Mouse (Mus musculus): ENCODE measurements around the gene Arhgap31. TPM values are rescaled to one million over a fixed set of nuclear protein-coding genes. Genes with fewer than 3 reads are reported as not detected.

Arhgap31 gene
- polyA plus RNA-seq, 1 experiment, result not detected

DNA sequence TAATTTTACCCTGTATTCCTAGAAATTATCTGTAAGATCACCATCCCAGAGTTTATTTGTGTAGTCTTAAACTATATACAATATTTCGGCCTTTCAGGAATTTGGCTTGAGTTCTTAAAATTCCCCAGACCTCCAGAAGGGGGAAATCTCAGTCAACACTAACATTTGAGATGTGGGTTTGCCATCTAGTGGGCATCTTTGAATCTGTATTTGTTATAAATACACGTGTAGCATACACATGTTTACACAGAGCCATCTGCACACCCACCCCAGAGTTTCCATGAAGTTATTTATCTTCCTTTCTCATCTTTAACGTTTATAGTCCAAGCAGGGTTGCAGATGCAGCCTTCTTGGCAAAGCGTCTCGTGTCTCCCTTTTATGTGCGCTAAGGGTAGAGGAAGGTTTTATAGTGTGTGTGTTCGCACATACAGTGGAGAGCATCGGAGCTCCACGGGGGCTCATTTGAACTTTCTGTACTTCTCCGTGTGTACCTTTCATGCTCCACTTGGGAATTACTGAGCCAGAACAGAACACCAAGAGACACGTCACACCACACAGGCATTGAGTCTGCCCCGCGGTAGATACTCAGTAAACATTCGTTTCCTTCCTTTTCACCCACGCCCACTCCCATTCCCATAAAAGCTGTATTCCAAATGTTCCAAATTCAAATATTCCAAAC, 16.7 kb upstream of the Arhgap31 start:
- Histone ChIP-seq H3K27ac (ENCODE audit: insufficient read depth, low read depth, low read length) (no peak overlapping the region), H3K4me3 (ENCODE audit: insufficient read depth, low read depth, low read length) (no peak overlapping the region; the same call in 1 of the 2 replicates), H3K4me1 (ENCODE audit: control insufficient read depth, insufficient read depth, low read length) (peaks cover 6% of the 10 kb centered on the region)
- TF ChIP-seq POLR2A (IDR thresholded peaks at IDR 0.05; ENCODE audit: insufficient read depth, low read depth, low read length), result no peak
- no peak for TF ChIP-seq CTCF (IDR thresholded peaks at IDR 0.05; ENCODE audit: insufficient read depth, low read depth, low read length)
- WGBS, result 33% methylated on average over 15 of the region's 15 CpGs

DNA sequence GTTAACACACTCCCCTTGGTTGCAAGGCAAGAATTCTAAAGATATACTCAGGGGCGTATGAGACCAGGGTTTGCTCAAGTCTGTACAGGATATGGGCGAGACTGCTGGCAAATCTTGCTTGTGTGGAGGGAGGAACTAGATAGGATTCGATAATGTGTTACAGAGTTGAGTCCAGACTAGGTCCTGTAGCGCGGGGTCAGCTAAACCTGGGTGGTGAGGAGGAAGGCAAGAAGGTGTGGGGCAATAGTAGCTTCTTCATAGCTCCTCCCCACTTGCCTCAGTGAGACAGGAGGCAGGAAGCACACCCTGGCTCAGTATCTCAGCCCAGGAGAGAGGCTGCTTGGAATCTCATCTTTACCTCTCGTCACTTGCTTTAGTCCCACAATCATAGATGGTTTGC, 16.1 kb upstream of the Arhgap31 start:
- H3K27ac ChIP-seq (ENCODE audit: insufficient read depth, low read depth, low read length), result no peak overlapping the region
- TF ChIP-seq CTCF (IDR thresholded peaks at IDR 0.05; ENCODE audit: insufficient read depth, low read depth, low read length) (no peak), POLR2A (IDR thresholded peaks at IDR 0.05; ENCODE audit: insufficient read depth, low read depth, low read length) (no peak)
- WGBS, result 84% methylated on average over 6 of the region's 6 CpGs
- no peak overlapping the region for H3K4me3 ChIP-seq (ENCODE audit: insufficient read depth, low read depth, low read length)
- peaks cover 6% of the 10 kb centered on the region for H3K4me1 ChIP-seq (ENCODE audit: control insufficient read depth, insufficient read depth, low read length)

DNA sequence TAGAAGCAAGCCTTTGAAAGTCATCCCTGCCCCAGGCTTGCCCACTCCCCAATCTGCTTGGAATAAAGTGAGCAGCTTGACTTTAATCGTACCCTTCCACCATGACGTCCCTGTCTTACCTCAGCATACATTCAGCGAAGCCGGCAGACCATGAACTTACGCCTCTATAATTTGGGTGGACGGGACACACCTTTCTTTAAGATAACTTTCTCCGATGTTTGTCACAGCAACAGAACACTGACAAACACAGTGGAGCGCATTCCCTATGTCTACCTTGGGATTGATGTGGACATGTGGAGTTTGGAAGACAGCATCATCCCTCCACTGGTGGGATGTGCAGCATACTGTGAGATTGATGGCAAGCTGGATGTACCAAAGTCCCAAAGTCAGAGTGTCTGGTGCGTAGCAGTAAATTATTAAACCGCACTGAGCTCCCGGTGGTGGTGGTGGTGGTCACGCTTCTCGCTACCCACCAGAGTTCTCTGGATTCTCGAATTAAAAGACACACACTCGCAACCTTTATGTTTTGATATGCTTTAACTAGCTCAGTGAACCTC, 15.6 kb upstream of the Arhgap31 start:
- Histone ChIP-seq H3K27ac (ENCODE audit: insufficient read depth, low read depth, low read length) (no peak overlapping the region), H3K4me1 (ENCODE audit: control insufficient read depth, insufficient read depth, low read length) (peaks cover 6% of the 10 kb centered on the region), H3K4me3 (ENCODE audit: insufficient read depth, low read depth, low read length) (no peak overlapping the region)
- WGBS, result 96% methylated on average over 15 of the region's 15 CpGs
- no peak for TF ChIP-seq CTCF (IDR thresholded peaks at IDR 0.05; ENCODE audit: insufficient read depth, low read depth, low read length)
- TF ChIP-seq POLR2A (IDR thresholded peaks at IDR 0.05; ENCODE audit: insufficient read depth, low read depth, low read length), result no peak

DNA sequence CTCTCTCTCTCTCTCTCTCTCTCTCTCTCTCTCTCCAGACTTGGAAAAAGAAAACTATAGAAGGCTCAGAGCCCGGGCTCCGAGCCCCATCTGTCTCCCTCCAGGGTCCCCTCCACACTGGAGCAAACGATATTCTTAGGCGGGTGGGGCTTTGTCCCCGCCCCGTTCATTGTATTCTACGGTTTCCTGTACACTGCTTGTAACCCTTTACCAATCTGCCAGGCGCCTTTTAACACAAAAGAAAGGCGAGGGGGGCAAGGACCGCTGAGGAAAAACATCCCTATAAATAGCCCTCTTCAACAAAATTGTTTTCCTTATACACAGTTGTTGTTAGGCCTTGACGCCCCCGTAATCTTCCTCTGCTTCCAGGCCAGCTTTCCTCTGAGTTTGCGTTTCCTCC, 11.9 kb upstream of the Arhgap31 start:
- Histone ChIP-seq H3K4me3 (ENCODE audit: insufficient read depth, low read depth, low read length) (no peak overlapping the region), H3K4me1 (ENCODE audit: control insufficient read depth, insufficient read depth, low read length) (peaks cover 6% of the 10 kb centered on the region), H3K27ac (ENCODE audit: insufficient read depth, low read depth, low read length) (no peak overlapping the region)
- TF ChIP-seq POLR2A (IDR thresholded peaks at IDR 0.05; ENCODE audit: insufficient read depth, low read depth, low read length) (no peak), CTCF (IDR thresholded peaks at IDR 0.05; ENCODE audit: insufficient read depth, low read depth, low read length) (no peak)
- 14% methylated on average over 13 of the region's 13 CpGs for WGBS

DNA sequence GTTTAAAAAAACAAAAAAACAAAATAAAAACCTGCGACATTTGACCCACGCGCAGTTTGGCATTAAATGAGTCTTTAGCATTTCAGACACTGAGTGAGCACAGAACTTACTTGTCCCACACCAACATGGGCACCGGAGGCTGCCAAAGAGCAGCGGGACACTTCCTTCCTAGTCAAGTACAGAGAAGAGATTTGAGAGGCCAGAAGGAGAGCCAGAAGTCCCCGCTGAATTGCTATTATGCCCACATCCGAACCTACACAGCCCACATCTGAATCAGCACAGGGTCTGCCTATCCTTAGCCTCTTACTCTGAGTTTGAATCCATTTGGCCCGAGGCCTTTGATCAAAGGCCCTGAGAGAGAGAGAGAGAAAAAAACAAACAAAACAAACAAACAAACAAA, 11.2 kb upstream of the Arhgap31 start:
- no peak for TF ChIP-seq POLR2A (IDR thresholded peaks at IDR 0.05; ENCODE audit: insufficient read depth, low read depth, low read length)
- no peak for TF ChIP-seq CTCF (IDR thresholded peaks at IDR 0.05; ENCODE audit: insufficient read depth, low read depth, low read length)
- Histone ChIP-seq H3K4me1 (ENCODE audit: control insufficient read depth, insufficient read depth, low read length) (peaks cover 6% of the 10 kb centered on the region), H3K4me3 (ENCODE audit: insufficient read depth, low read depth, low read length) (no peak overlapping the region), H3K27ac (ENCODE audit: insufficient read depth, low read depth, low read length) (no peak overlapping the region)
- 56% methylated on average over 8 of the region's 8 CpGs for WGBS

DNA sequence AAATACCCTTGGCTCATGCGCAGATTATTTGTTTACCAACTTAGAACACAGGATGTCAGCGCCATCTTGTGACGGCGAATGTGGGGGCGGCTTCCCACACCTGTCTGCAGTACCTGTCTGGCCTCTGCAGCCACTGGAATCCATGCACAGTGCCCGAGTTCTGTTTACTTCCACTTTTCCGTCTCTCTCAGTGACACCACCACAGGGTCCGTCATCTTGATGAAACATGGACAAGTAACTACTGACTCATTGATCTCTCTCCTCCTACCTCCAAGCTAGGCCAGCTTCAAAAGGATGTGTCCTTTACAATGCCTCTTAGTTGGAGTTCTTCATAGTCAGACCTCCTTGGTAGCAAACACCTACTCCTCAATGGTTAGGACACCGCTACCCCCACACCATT, 8.3 kb upstream of the Arhgap31 start:
- 95% methylated on average over 9 of the region's 9 CpGs for WGBS
- Histone ChIP-seq H3K4me3 (ENCODE audit: insufficient read depth, low read depth, low read length) (no peak overlapping the region), H3K27ac (ENCODE audit: insufficient read depth, low read depth, low read length) (no peak overlapping the region), H3K4me1 (ENCODE audit: control insufficient read depth, insufficient read depth, low read length) (peaks cover 6% of the 10 kb centered on the region)
- TF ChIP-seq POLR2A (IDR thresholded peaks at IDR 0.05; ENCODE audit: insufficient read depth, low read depth, low read length) (no peak), CTCF (IDR thresholded peaks at IDR 0.05; ENCODE audit: insufficient read depth, low read depth, low read length) (no peak)

DNA sequence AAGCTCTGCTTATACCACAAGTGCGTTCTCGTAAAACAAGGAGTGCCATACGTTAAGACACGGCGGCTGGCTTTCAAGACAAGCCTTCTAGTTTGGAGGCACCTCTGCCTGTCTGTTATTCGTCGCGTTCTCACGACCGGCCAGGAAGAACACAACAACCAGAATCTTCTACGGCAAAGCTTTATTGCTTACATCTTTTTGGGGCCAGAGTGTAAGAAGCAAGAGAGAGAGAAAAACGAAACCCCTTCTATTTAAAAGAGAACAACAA, 1.1 kb upstream of the Arhgap31 start:
- H3K27ac ChIP-seq (ENCODE audit: insufficient read depth, low read depth, low read length), result peak overlapping the region; percentile 90
- H3K4me3 ChIP-seq (ENCODE audit: insufficient read depth, low read depth, low read length), result 0 out of 2 replicates have a peak overlapping the region, but pooled peaks have one; percentile 30
- H3K4me1 ChIP-seq (ENCODE audit: control insufficient read depth, insufficient read depth, low read length), result peaks cover 13% of the 10 kb centered on the region
- 29% methylated on average over 11 of the region's 12 CpGs for WGBS

DNA sequence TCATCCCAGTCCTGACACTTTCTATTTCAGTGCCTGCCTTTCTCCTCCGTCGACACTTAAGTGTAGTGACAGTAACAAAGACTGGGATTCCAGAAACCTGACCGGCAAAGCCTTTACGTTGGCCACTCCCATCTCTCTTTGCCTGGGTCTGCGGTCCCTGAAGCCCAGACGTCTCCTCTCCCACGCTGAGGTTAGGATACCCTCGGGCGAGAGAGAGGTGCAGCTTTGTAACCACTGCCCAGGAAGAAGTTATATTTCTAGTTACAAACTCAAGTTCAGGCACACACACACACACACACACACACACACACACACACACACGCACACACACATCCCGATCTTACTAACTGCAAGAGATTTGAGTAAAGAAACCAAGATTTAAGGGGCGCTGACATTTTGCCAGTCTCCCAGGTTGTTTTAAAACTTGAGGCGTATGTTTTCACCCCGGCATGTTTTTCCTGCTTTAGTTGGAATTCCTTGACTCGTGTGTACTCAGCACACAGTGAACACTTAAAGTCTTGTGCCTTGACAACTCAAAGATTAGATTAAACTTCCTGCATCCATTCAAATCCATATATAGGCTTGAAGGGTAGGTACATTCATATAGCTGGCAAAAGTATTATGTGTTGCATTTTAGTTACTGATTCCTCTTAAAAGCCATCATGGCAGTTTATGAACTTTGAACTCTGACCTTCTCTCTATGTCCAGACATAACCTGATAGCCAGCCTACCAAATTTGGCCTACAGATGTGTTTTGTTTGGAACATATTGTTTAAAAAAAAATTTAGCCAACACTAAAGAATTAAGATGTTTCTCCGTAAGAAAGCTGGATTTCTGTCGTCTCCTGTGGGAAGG, 557 bp upstream of the Arhgap31 start:
- no peak for TF ChIP-seq POLR2A (IDR thresholded peaks at IDR 0.05; ENCODE audit: insufficient read depth, low read depth, low read length)
- TF ChIP-seq CTCF (IDR thresholded peaks at IDR 0.05; ENCODE audit: insufficient read depth, low read depth, low read length), result no peak

DNA sequence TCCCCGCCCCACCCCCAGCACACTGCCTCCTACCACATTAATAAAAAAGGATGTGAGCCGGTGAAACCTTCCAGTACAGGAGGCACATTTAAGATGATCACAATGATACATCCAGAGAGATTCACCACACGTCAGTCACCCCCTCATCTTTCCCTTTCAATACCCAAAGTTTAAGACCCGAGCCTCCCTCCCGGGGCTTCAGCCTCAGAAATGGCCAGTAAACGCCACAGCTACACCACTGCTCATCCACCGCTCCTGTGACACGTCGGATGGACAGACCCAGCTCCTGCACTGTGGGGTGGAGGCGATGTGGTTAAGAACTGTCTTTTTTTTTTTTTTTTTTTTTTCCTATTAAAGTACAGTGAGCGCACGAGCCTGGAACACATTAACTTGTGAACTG, 969 bp downstream of the Arhgap31 start:
- Histone ChIP-seq H3K27ac (ENCODE audit: insufficient read depth, low read depth, low read length) (peak overlapping the region; percentile 70; the same call in 1 of the 2 replicates), H3K4me3 (ENCODE audit: insufficient read depth, low read depth, low read length) (peak overlapping the region; percentile 88), H3K4me1 (ENCODE audit: control insufficient read depth, insufficient read depth, low read length) (peaks cover 16% of the 10 kb centered on the region)
- TF ChIP-seq POLR2A (IDR thresholded peaks at IDR 0.05; ENCODE audit: insufficient read depth, low read depth, low read length) (no peak), CTCF (IDR thresholded peaks at IDR 0.05; ENCODE audit: insufficient read depth, low read depth, low read length) (no peak)
- 7% methylated on average over 12 of the region's 12 CpGs for WGBS

More for the DNA sequence above, 557 bp upstream of the Arhgap31 start:
- 19% methylated on average over 17 of the region's 17 CpGs for WGBS
- Histone ChIP-seq H3K4me1 (ENCODE audit: control insufficient read depth, insufficient read depth, low read length) (peaks cover 13% of the 10 kb centered on the region), H3K27ac (ENCODE audit: insufficient read depth, low read depth, low read length) (peak overlapping the region; percentile 90), H3K4me3 (ENCODE audit: insufficient read depth, low read depth, low read length) (peak overlapping the region; percentile 88)

All from olfactory bulb, adult 2 months (tissue).